Mouse (Mus musculus): ENCODE measurements around the gene Prdx3. TPM values are rescaled to one million over a fixed set of nuclear protein-coding genes. Genes with fewer than 3 reads are reported as not detected.
"Not testable (repeated sequence)": the region's sequence is repeated elsewhere in the genome, so short reads cannot be mapped to it uniquely, and the experiment has no call there.

Prdx3 gene
- polyA plus RNA-seq, 1 experiment from 2014 or later = 107 TPM

GRCm38 (mm10) chr19:60873501-60873900 is 855 bp downstream of the Prdx3 start:
- Histone ChIP-seq H3K27me3 (ENCODE audit: control insufficient read depth, insufficient read depth, low read length) (no peaks in the 10 kb centered on the region), H3K9ac (replicated peaks; ENCODE audit: low read depth, low read length) (0 out of 2 replicates have a peak overlapping the region, but pooled peaks have one; percentile 26), H3K4me3 (ENCODE audit: low read depth, low read length) (peak overlapping the region; percentile 51), H3K9me3 (ENCODE audit: control insufficient read depth, low read depth, low read length) (no peaks in the 10 kb centered on the region), H3K27ac (ENCODE audit: low read length) (no peak overlapping the region; the same call in 1 of the 2 replicates), H3K4me2 (replicated peaks; ENCODE audit: low read depth, low read length) (peak overlapping the region; percentile 59), H3K4me1 (ENCODE audit: control insufficient read depth, insufficient read depth, low read length) (peaks cover 7% of the 10 kb centered on the region), H3K36me3 (ENCODE audit: control insufficient read depth, insufficient read depth, low read length) (peaks cover 20% of the 10 kb centered on the region)
- WGBS = 24% methylated on average over 4 of the region's 4 CpGs
- no peak for ATAC-seq (ENCODE audit: insufficient number of reproducible peaks, insufficient read depth, low FRiP score, low read depth)

GRCm38 (mm10) chr19:60872272-60872671 is 2.1 kb downstream of the Prdx3 start:
- Histone ChIP-seq H3K4me1 (ENCODE audit: control insufficient read depth, insufficient read depth, low read length) (peaks cover 7% of the 10 kb centered on the region), H3K4me3 (ENCODE audit: low read depth, low read length) (no peak overlapping the region), H3K4me2 (replicated peaks; ENCODE audit: low read depth, low read length) (no peak overlapping the region), H3K27me3 (ENCODE audit: control insufficient read depth, insufficient read depth, low read length) (no peaks in the 10 kb centered on the region), H3K9ac (replicated peaks; ENCODE audit: low read depth, low read length) (no peak overlapping the region), H3K9me3 (ENCODE audit: control insufficient read depth, low read depth, low read length) (no peaks in the 10 kb centered on the region), H3K27ac (ENCODE audit: low read length) (no peak overlapping the region), H3K36me3 (ENCODE audit: control insufficient read depth, insufficient read depth, low read length) (peaks cover 20% of the 10 kb centered on the region)
- ATAC-seq (ENCODE audit: insufficient number of reproducible peaks, insufficient read depth, low FRiP score, low read depth) = no peak
- 62% methylated on average over 1 of the region's 1 CpGs for WGBS

- no peak overlapping the region for H3K9ac ChIP-seq (replicated peaks; ENCODE audit: low read depth, low read length)
- peaks cover 7% of the 10 kb centered on the region for H3K4me1 ChIP-seq (ENCODE audit: control insufficient read depth, insufficient read depth, low read length)
- no peak overlapping the region for H3K4me2 ChIP-seq (replicated peaks; ENCODE audit: low read depth, low read length)
- no peak overlapping the region for H3K4me3 ChIP-seq (ENCODE audit: low read depth, low read length)
- H3K27me3 ChIP-seq (ENCODE audit: control insufficient read depth, insufficient read depth, low read length) = no peaks in the 10 kb centered on the region
- 91% methylated on average over 5 of the region's 5 CpGs for WGBS
- H3K27ac ChIP-seq (ENCODE audit: low read length) = no peak overlapping the region
- H3K9me3 ChIP-seq (ENCODE audit: control insufficient read depth, low read depth, low read length) = no peaks in the 10 kb centered on the region
- peaks cover 20% of the 10 kb centered on the region for H3K36me3 ChIP-seq (ENCODE audit: control insufficient read depth, insufficient read depth, low read length)
- no peak for ATAC-seq (ENCODE audit: insufficient number of reproducible peaks, insufficient read depth, low FRiP score, low read depth)
These were observed 3.0 kb downstream of the Prdx3 start for GRCm38 (mm10) chr19:60871366-60871765.

GRCm38 (mm10) chr19:60870489-60870888 is 3.9 kb downstream of the Prdx3 start:
- 97% methylated on average over 1 of the region's 1 CpGs for WGBS
- no peak for ATAC-seq (ENCODE audit: insufficient number of reproducible peaks, insufficient read depth, low FRiP score, low read depth)

GRCm38 (mm10) chr19:60866169-60866568 is 8.2 kb downstream of the Prdx3 start:
- not testable (repeated sequence) for H3K4me2 ChIP-seq (replicated peaks; ENCODE audit: low read depth, low read length); H3K4me1 ChIP-seq (ENCODE audit: control insufficient read depth, insufficient read depth, low read length); H3K27ac ChIP-seq (ENCODE audit: low read length); H3K9me3 ChIP-seq (ENCODE audit: control insufficient read depth, low read depth, low read length); H3K27me3 ChIP-seq (ENCODE audit: control insufficient read depth, insufficient read depth, low read length); H3K9ac ChIP-seq (replicated peaks; ENCODE audit: low read depth, low read length); ATAC-seq (ENCODE audit: insufficient number of reproducible peaks, insufficient read depth, low FRiP score, low read depth); H3K4me3 ChIP-seq (ENCODE audit: low read depth, low read length)
- 96% methylated on average over 4 of the region's 4 CpGs for WGBS
- peaks cover 22% of the 10 kb centered on the region for H3K36me3 ChIP-seq (ENCODE audit: control insufficient read depth, insufficient read depth, low read length)

More at GRCm38 (mm10) chr19:60870489-60870888, 3.9 kb downstream of the Prdx3 start:
- Histone ChIP-seq H3K36me3 (ENCODE audit: control insufficient read depth, insufficient read depth, low read length) (peaks cover 20% of the 10 kb centered on the region), H3K27me3 (ENCODE audit: control insufficient read depth, insufficient read depth, low read length) (no peaks in the 10 kb centered on the region), H3K9ac (replicated peaks; ENCODE audit: low read depth, low read length) (no peak overlapping the region), H3K9me3 (ENCODE audit: control insufficient read depth, low read depth, low read length) (no peaks in the 10 kb centered on the region), H3K4me1 (ENCODE audit: control insufficient read depth, insufficient read depth, low read length) (peaks cover 7% of the 10 kb centered on the region), H3K4me3 (ENCODE audit: low read depth, low read length) (no peak overlapping the region), H3K27ac (ENCODE audit: low read length) (no peak overlapping the region), H3K4me2 (replicated peaks; ENCODE audit: low read depth, low read length) (no peak overlapping the region)

- Histone ChIP-seq H3K4me2 (replicated peaks; ENCODE audit: low read depth, low read length) (peak within 1 kb of the TSS; percentile 51), H3K27me3 (ENCODE audit: control insufficient read depth, insufficient read depth, low read length) (no peaks in the 10 kb centered on the region), H3K9me3 (ENCODE audit: control insufficient read depth, low read depth, low read length) (no peaks in the 10 kb centered on the region), H3K36me3 (ENCODE audit: control insufficient read depth, insufficient read depth, low read length) (peaks cover 5% of the 10 kb centered on the region; the same call in 1 of the 2 replicates), H3K4me1 (ENCODE audit: control insufficient read depth, insufficient read depth, low read length) (no peaks in the 10 kb centered on the region), H3K4me3 (ENCODE audit: low read depth, low read length) (peak within 1 kb of the TSS; percentile 43), H3K9ac (replicated peaks; ENCODE audit: low read depth, low read length) (peak within 1 kb of the TSS; percentile 37), H3K27ac (ENCODE audit: low read length) (peak within 1 kb of the TSS; percentile 39; the same call in 1 of the 2 replicates)
- WGBS = 3% methylated on average over 30 of the region's 30 CpGs
- ATAC-seq (ENCODE audit: insufficient number of reproducible peaks, insufficient read depth, low FRiP score, low read depth) = peak; percentile 99
These were observed 13.3 kb downstream of the Prdx3 start, which contains the start of gene Sfxn4 for GRCm38 (mm10) chr19:60860868-60861700. TSS of gene Sfxn4 (minus strand) at chr19:60861479.

- Histone ChIP-seq H3K9me3 (ENCODE audit: control insufficient read depth, low read depth, low read length) (no peaks in the 10 kb centered on the region), H3K27ac (ENCODE audit: low read length) (no peak overlapping the region), H3K4me2 (replicated peaks; ENCODE audit: low read depth, low read length) (no peak overlapping the region), H3K27me3 (ENCODE audit: control insufficient read depth, insufficient read depth, low read length) (no peaks in the 10 kb centered on the region), H3K9ac (replicated peaks; ENCODE audit: low read depth, low read length) (no peak overlapping the region), H3K36me3 (ENCODE audit: control insufficient read depth, insufficient read depth, low read length) (peaks cover 2% of the 10 kb centered on the region; the same call in 1 of the 2 replicates), H3K4me1 (ENCODE audit: control insufficient read depth, insufficient read depth, low read length) (no peaks in the 10 kb centered on the region), H3K4me3 (ENCODE audit: low read depth, low read length) (no peak overlapping the region)
- no peak for ATAC-seq (ENCODE audit: insufficient number of reproducible peaks, insufficient read depth, low FRiP score, low read depth)
These were observed 28.6 kb downstream of the Prdx3 start for GRCm38 (mm10) chr19:60845731-60846130.

- H3K27ac ChIP-seq (ENCODE audit: low read length) = no peak overlapping the region
- peaks cover 11% of the 10 kb centered on the region; the same call in 1 of the 2 replicates for H3K36me3 ChIP-seq (ENCODE audit: control insufficient read depth, insufficient read depth, low read length)
- ATAC-seq (ENCODE audit: insufficient number of reproducible peaks, insufficient read depth, low FRiP score, low read depth) = no peak
- no peaks in the 10 kb centered on the region for H3K9me3 ChIP-seq (ENCODE audit: control insufficient read depth, low read depth, low read length)
- no peaks in the 10 kb centered on the region for H3K4me1 ChIP-seq (ENCODE audit: control insufficient read depth, insufficient read depth, low read length)
- no peak overlapping the region for H3K4me3 ChIP-seq (ENCODE audit: low read depth, low read length)
- H3K9ac ChIP-seq (replicated peaks; ENCODE audit: low read depth, low read length) = no peak overlapping the region
- H3K4me2 ChIP-seq (replicated peaks; ENCODE audit: low read depth, low read length) = no peak overlapping the region
- no peaks in the 10 kb centered on the region for H3K27me3 ChIP-seq (ENCODE audit: control insufficient read depth, insufficient read depth, low read length)
These were observed 31.0 kb downstream of the Prdx3 start for GRCm38 (mm10) chr19:60843324-60843723.

Data from stomach, embryonic 14.5 days (tissue).